Mouse (Mus musculus) adrenal gland, adult 2 months (tissue): ENCODE measurements around the gene Ank2. TPM values are rescaled to one million over a fixed set of nuclear protein-coding genes. Genes with fewer than 3 reads are reported as not detected.
"Not testable (repeated sequence)": the region's sequence is repeated elsewhere in the genome, so short reads cannot be mapped to it uniquely, and the experiment has no call there.

Source experiments
- DNase-seq: peaks from one replicate; pipeline ENCODE4 v3.0.0; 2021
- polyA plus RNA-seq: library from polyadenylated mRNA; depleted of rRNA; stranded (reverse); fragments of >200 nt; gene quantifications from 2 replicates; pipeline ENCODE4 v1.2.3, GENCODE M21; 2012
- total RNA-seq, 2 experiments: library from RNA; stranded (reverse); gene quantifications; 2 replicates each; pipeline ENCODE4 v1.2.3; 2021

Ank2 gene
- total and polyA plus RNA-seq, 3 experiments: 30.1 to 44.8 (median 36.3) TPM

DNA sequence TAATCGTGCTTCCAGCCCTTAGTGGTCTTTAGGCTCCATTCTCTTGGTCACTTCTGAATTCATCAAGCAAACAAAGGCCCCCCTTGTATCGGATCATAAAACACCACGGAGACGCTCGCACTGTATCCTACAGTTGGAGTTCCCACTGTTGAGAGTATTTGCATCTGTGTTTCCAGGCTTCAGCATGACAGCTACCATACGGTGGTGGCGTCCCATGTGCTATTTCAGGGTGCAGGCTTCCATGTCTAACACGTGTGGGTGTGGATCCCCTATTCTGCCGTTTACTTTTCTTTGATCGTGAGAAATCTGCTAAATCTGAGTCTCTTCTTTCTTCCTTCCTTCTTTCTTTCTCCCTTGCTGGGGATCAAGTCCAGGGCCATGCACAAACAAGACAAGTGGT is 14.0 kb downstream of the Ank2 start:
- no peak for DNase-seq

DNA sequence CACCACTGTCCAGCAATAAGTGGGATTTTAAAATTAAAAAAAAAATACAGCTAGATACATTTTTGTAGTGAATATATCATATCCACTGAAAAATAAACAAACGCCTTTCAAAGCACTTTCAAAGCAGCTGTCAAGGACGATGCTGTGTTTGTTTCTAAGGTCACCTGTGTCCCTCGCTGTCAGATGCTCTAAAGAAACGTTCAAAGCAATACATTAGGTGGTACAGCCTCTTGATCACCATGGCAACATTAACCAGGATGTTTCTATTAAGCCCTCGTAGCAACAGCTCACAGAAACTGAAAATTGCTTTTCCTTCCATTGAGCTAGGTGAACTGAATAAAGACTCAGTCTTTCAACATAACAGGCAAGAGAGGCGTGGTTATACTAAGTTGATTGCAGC is 17.5 kb downstream of the Ank2 start:
- no peak for DNase-seq

DNA sequence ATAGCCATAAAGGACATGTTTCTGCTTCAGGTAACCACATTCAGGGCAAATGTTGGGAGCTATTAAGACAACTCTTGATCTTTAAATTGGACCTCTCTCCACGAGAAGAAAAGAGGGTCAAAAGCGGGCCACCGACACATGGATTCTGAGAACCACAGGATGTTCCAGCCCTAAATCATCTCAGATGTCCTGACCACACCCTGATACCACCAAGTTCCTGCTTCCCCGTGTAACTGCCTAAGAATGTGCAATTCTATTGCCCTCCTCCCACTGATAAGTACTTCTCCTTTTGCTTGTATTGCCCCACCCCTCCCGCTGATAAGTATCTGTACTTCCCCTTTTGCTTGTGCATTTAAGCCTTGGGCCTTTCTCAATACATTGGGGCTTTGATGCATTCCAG is 18.8 kb downstream of the Ank2 start:
- DNase-seq: not testable (repeated sequence)

DNA sequence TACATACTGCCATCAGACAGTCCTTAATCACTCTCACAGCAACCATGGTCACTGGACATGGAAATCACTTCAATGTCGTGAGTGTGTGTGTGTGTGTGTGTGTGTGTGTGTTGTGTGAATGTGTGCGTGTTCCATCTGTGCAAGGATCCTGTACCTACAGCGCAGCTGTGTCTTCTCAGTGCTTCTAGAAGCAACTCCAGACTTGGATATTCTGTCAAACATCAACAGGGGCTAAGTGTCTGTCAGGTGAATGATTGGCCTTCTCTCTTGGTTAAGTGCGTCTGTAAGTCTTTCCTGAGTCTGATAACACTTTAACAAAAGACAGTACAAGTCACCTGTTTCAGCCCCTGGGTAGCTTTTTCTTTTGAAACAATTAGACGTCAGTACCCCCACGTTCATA is 25.0 kb downstream of the Ank2 start:
- DNase-seq: no peak

DNA sequence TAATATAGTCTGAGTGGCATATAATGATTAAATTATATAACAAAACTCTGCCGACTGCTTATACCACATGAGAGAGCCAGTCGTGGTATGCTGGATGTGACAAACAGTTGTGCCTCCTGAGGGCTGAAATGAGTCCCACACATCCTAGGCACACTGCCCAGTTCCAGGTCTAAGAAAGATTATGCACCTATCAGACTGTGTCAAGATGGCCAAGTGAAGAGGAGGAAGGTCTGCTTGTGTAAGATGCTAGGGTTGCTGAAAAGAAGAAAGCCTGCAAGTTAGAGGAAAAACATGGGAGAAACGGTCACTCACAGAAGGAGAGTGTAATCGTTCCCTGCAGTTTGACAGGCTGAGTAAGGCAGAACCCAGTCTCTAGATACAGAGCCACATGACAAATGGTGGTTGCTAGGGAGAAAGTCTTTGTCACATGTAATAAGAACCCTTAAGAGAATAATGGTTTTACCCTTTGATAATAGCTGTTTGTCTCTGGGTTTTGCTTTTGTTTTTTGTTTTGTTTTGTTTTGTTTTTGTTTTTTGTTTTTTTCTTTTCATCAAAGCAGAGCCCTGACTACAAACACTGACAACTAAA is 29.9 kb downstream of the Ank2 start:
- DNase-seq: no peak

DNA sequence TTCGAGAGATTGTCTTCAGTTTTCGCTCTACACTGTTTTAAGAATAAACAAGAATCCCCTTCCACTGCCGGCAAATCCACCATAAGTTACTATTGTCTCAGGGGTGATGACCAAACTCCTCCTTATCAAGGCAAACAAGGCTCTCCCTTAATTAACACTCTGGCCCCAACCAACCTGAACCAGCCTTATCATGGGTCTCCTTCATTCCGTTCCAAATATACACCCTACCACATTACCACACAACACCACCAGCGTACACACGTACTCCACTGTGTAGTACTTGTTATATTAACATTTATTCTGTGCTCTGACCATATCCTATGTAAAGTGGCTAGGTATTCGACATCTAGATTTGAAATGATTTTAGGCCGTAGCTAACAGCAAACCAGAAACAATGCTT is 30.6 kb downstream of the Ank2 start:
- no peak for DNase-seq

DNA sequence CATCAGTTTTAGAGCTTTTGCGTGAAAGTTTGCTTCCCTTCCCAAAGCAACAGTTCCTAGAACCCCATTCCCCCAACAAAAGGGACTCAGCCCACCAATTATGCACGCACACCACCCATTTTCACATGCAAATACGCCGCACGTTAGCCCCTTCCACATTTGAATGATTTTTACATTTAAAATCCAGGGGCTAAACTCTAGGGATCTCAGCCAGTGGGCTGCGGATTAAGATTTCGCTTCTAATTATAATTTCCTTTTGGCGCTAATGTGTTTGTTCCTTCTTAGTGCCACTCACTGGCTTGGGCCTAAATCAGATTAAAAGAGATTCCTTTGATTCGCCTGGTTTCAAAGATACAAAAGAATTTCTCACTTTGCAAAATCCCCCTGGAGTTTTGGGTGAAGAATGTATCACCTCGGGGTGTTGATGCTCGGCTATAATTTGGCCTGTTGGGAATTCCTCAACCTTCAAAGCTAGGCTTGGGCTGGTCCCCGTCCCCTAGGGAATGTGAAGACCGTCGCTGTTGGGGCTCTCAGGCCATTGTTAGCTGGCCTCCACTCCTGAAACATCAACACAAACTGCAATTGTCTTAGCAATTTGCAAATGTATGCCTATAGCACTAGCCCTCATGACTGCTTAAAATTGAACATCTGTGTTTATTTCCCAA is 35.2 kb downstream of the Ank2 start:
- DNase-seq: no peak

DNA sequence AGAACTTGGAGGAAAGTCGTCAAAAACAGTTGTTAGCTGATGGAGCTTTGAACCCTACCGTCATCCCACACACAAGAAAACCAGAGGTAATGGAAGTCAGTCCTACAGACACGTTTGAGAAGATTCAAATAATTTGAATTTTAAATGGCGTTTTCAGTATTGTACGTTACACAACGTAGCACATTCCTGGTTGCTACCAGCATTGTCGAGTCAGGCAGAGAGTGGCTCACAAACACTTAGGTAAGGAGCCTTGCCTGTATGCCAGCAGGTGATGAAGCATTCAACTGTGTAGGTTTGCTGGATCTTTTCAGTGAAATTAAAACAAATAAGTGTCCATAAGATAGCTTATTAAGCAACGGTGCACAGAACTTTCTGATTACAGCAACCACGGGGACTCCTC is 36.0 kb downstream of the Ank2 start:
- DNase-seq: no peak

DNA sequence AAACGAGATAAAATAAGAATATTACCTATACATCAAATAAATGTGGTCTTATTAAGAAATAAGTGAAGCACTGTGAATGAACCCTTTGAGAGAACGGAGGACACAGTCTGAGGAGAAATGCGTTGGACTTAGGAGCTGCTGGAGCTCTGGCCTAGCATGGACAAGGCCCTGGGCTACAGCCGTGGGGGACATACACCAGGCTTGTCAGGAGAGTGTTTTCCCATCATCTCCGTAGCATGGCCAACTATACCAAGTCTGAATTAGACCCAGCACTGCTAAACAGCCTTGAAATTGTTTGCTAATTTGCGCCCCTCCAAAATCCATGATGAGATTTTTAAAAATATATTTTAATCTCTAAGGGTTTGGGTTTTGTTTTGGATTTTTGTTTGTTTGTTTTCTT is 36.7 kb downstream of the Ank2 start:
- DNase-seq: no peak

DNA sequence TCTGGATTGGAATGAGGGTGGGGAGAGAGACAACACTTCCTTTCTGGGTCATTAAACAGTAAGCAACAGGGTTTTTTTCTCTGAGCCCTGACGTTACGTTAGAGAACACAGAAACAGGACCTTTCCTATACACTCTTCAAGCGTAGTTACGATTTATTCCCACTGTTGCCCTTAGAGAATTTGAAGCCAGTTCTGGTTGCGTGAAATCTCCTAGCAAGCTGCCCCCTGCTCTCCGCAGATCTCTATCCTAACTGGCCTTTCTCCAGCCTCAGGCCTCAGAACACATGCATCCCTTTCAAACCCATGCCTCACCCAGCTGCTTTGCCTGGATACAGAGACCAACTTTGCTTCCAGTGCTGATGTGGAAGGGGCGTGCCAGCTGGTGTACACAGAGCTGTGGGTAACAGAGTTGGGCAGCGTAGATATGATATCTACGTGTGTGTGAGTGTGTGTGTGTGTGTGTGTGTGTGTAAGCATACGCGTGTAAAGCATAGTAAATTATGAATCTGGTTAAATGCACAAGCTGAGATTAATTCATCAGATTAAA is 38.2 kb downstream of the Ank2 start:
- no peak for DNase-seq

DNA sequence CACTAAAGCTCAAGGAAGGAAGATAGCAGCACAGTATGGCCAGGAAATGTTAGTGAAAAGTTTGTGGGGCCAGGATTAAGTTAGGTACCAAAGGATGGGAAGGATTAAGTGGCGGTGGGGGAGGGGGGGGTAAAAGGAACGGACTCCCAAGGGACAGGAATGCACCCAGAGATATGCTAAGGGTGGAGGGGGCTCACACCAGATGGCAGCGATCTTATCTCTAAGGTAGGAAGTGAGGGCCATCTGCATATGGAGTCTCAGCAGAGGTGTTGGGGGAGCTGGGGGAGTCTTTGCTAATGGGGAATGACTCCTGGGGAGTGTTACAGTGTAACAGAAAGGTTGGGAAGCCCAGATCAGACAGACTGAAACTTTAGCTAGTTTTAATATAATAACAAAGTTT is 39.3 kb downstream of the Ank2 start:
- DNase-seq: no peak

DNA sequence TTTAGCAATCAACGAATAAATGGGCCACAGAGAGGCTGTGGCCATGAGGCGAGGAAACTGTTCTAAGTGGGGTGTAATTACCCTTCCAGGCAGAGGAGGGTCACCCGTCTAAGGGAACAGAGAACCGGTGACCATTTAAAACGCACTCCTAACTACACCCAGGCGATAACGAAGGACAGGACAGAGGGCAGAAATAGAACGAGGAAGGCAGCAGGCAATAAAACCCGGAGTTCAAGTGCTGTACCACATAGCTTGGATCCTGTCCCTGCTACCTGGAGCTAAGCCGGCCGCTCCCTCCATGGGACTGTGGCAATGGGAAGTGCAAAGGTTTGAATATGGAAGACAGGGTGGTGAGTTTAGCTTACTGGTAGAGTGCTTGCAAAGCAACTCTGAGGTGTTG is 40.2 kb downstream of the Ank2 start:
- DNase-seq: no peak

DNA sequence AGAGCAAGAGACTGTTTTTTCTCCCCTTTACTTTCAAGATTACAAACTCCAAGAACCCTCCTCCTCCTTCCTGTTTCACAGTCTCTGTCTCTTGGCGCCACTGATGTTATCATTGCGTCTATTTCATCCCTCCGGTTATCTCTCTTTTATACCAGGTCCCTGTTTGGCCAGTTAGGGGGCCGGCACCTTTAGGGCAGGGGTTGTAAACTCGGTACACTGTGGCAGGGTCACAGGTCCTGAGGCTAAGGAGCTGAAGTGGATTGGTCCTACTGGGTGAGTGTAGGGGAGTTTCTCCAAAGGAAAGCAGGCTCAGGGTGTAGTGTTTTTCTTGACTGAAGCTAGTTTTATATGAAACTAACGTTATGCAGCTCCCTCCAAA is 40.7 kb downstream of the Ank2 start:
- no peak for DNase-seq

DNA sequence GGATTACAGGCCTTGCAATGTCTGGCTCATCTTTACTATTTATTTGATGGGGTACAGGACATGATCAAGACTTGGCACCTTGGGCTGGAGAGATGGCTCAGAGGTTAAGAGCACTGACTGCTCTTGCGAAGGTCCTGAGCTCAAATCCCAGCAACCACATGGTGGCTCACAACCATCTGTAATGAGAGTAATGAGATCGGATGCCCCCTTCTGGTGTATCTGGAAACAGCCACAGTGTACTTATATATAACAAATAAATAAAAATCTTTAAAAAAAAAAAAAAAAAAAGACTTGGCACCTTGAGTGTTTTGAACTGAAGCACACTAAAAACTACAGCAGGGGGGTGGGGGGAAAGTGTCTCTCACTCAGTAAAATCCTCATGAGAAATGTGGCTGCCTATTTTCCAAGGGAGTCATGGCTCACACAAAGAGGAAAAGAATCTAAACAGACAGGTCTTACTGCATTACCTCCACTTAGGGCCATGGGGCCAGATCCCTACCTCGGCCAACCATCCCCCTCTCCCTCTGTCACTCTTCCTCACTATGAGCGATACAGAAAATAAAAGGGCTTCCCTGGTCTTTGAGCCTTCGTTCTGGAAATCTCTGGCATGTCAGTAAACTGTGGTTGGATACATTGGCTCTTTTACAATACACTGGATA is 41.3 kb downstream of the Ank2 start:
- no peak for DNase-seq

DNA sequence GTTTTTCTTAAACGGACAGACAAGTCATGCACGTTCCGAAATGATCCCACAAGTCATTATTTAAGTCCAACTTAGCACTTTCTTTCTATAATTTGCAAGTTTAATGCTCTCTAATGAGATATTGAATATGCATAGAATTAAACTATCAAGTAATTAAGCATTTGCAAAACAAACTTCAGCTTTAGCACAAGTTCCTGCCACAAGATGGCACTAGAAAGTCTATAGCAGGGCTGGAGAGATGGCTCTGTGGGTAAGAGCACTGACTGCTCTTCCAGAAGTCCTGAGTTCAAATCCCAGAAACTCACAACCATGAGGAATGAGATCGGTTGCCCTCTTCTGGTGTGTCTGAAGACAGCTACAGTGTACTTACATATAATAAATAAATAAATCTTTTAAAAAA is 45.4 kb downstream of the Ank2 start:
- no peak for DNase-seq

DNA sequence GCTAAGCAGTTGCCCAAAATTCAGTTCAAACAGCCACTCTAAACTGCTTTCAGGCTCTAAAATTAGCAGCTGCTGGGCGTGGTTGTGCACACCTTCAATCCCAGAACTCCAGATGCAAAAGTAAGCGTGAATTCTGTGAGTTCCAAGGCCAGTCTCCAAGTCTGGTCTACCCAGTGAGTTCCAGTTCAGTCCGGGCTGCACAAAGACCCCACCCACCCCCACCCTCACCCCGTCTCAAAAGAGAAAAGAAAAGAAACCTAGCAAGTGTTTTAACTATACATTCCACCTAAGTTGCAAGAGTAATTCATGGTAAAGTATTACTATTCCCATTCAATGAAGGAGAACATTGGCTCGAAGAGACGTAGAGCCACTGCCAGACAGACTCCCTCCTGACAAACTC is 45.9 kb downstream of the Ank2 start:
- no peak for DNase-seq

DNA sequence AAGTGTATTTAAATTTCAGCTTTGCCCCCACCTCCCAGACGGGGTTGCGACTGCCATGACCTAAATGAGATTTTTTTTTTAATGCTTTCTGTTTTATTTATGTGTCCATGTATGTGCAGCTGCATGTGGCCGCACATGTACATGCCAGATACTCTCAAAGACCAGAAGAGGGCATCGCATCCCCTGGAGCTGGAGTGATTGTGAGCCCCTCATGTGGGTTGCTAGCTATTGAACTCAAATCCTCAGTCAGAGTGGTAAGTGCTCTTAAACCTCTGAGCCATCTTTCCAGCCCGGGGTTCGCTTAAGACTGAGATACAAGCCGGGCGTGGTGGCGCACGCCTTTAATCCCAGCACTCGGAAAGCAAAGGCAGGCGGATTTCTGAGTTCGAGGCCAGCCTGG is 46.9 kb downstream of the Ank2 start:
- DNase-seq: no peak

DNA sequence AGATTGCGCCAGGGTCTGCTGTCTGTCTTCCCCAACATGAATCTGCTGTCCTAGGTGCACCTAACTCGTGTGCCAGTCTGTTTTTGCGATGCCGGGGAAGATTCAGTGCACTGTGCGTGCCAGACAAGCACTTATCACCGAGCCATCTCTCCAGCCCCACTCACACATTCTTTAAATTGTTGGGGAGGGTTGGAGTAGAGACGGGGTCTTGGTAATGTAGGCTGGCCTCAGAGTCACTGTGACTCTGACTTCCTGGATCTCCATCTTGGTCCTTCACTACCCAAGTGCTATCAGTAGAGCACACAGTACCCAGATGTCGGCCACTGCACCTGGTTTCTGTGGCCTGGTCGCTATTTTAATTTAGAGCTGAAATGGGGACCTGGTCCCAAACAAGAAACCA is 47.4 kb downstream of the Ank2 start:
- DNase-seq: no peak

DNA sequence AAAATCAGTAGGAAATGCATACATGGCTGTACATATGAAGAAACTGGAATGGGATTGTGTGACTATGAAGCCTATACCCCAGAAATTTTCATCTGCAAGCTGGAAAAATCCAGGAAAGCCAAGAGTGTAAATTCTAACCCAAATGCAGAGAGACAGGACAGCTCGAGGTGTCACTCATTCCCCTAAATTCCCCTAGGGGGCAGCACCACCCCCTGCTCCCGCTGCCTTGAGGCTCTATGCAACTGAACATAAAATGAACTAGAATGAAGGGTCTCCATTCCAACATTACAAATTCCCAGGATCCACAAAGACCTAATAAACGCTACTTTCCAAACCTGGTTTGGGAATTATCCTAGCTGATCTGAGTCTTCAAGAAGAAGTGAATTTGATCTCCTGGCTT is 48.1 kb downstream of the Ank2 start:
- peak; percentile 39 for DNase-seq

DNA sequence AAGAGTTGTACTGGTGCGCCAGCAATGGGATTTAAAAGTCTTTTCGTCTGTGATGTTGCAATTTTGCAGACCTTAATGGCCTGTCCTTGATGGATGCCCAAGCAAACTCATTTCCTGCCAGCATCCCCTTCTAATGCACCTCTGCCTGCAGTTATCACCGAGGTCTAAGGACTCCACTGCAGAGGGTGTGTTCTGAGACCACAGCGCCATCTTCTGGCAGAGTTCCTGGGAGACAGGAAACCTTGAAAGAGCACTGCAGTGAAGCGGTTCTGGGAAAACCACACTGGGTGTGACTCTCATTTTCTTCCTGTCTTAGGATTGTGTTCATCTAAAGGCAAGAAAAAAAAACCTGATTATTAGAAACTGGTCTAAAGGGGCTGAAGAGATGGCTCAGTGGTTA is 53.0 kb downstream of the Ank2 start:
- DNase-seq: peak; percentile 64

DNA sequence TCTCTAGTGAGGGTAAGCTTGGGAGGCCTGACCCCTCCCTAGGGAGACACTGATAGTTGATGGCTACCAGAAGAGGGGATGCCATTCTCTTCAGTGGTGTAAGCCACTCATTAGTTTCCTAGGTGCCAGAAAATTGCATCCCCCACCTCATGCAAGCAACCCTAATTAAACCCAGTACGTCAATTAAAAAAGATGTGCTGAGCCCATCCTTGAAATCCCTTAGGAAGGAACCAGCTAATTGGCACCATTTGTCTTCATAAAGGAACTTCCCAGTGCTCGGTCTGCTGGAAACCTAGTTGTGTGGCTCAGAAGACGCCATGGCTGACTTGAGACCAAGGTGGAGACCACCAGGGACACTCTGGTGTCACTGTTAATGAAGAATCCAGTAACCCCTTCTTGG is 65.9 kb downstream of the Ank2 start:
- no peak for DNase-seq

DNA sequence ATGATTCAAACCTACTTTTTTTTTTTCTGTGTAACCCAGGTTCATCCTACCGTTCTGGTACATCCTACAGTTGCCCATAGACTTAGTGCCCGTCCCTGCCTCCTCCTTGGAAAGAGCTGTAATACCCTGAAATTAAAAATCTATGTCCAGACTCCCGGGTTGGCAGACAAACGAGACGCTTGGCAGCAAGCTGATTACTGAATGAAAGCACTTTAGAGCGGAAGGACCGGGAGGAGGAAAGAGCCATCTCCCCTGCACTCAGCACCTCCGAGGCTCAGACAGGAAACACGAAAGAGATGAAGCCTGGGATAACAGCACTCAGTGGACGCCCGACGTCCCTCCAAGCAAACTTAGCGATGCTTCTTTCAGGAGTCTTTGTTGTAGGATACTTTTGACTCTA is 69.3 kb downstream of the Ank2 start:
- DNase-seq: no peak

DNA sequence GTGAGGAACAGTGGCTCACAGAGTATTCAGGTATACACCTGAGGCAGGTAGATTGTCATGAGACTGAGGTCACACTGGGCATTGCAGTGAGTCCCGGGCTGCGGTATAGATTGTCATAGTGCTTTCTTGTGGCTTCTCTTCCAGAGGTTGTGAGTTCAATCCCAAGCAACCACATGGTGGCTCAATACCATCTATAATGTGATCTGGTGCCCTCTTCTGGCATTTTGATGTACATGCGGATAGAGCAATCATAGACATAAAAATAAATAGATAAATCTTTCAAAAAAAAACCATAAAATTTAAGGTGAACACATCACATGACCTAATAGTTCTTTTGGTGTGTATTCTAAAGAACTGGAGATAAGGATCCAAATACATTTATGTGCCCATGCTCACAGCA is 70.6 kb downstream of the Ank2 start:
- no peak for DNase-seq

DNA sequence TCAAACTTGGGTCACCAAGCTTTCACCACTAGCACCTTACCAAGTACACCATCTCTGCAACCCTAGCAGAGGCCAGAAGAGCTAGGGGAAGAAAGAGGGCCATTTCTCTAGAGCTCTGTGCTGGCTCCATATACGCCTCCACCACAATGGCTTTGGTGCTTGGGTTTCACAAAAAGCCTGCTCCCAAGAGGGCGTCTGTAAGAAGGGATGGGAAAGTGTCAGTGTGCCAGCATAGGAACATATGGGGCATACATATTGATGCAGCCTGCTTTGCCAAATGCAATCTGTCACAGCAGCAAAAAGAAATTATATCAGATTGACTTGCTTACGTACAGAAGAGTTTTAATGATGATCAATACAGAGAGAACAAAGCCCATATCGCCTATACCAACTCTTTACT is 82.2 kb downstream of the Ank2 start:
- DNase-seq: no peak
